Mouse (Mus musculus) mature B cell (primary cell): Measurements from ENCODE around the gene Prl2c5.
"Not testable (repeated sequence)": the region's sequence is repeated elsewhere in the genome, so short reads cannot be mapped to it uniquely, and the experiment has no call there.

Experiments used
- in situ Hi-C: fragments of 300-500 bp; cut with MboI; formaldehyde crosslinking; loops from 2 replicates; pipeline ENCODE4 v1.14.3; 2019

Gene Prl2c5

DNA sequence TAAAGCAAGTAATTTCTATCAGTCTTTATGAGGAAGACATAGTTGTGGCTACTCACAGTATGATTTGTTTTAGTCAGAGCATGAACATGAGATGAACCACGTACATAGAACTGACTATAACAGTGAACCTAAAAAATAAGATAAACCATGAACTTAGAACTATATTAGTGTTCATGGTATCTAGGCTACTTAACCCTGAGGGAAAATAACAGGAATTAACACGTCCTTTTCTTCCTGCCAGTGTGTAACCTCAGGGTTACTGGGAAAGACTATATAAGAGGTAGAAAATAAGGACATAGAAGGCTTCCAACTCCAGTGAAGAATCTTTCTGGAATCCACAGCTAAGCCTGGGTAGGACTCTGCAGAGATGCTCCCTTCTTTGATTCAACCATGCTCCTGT lies at the start of gene Prl2c5:
Prl2c5 (plus strand) TSS at position 301 of the 400 bp plus-strand sequence.
- in situ Hi-C loops = not testable (repeated sequence)

DNA sequence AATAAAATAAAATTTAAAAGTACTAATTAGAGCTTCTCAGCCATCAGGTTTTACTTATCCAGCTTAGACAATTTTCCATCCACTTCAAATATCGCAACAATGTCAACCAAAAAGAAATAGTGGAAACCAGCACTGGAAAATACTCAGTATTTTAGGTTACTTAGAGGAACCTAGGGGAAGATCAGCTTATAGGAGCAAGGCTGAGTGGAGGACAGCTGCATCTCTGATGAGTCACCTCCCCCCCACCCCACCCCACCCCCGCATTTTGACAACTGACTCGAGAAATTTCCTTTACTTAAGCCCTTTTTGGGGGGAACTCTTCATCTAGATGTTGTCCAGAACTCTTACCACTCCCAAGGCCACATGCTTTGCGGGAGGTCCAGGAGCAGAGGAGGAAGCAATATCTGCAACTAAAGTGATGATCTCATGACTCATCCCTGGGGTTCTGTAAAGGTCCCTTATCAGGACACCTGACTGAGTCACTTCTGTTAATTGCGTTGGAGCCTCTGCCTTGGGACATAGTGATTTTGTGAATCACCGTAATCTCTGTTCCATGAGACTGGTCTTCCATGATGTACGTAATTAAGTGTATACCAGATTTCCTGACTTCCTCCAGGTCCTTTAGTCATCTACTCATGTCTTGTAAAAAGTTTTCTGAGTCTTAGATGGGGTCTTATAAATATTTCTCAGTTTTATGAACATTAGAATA lies 19.6 kb upstream of the Prl2c5 start:
- in situ Hi-C loops = not testable (repeated sequence)

DNA sequence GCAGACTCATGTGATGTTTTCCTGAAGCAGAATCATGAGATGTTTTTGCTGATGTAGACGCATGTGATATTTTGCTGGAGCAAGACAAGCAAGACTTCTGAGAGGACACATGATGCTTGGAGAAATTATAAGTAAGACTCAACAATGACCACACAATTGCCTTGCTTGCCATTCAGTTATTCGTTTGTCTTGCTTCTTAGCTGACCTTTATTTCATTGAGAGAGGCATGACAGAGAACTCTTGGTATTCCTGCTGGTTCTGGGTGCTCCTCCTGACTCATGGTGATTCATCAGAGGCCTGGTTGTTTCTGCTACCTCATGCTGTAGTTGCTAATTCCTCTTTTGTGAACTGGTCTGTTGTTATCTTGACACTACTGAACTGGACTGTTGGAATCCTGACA lies 13.9 kb upstream of the Prl2c5 start:
- in situ Hi-C loops = not testable (repeated sequence)

DNA sequence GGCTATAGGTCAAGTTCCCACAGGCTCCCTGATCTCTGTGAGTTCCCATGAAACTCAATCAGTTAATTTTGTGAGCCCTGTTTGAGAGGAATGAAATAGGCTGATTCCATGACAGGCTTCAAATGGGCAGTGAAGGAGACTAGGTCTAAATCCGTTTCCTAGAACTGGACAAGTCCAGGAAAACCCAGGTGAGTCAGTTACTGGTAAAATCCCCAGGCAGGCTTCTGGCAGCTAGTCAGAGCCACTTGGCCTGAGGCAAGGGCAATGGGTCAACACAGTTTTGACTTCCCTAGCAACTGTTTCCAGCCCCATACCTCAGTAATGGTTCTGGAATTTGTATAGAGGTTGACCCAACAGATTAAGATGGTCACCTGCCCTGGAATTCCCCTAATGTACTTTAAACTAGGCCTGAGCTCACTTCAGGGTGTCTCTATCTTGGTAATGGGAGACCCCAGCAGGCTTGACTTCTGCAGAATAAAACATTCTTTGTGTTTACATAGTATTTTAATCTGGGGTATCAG lies 8.8 kb upstream of the Prl2c5 start:
- in situ Hi-C loops = not testable (repeated sequence)

DNA sequence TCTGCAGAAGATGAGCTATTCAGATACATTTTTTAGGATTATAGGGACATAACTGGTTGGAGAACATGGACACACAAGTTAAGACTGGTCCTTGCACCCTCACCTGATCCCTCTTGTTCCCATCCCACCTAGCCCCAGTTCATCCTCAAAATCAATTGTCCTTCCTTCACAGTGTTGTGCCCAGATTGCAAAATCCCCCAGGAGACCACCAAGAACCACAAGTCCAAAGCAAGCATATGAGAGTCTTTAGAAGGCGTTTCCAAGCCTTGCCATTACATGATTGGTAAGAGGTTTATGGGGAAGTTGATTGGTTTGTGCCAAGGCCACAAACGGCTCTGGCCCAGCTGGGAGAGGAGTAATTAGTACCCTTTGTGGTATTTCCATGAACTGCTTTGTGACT lies 6.8 kb upstream of the Prl2c5 start:
- in situ Hi-C loops = not testable (repeated sequence)

DNA sequence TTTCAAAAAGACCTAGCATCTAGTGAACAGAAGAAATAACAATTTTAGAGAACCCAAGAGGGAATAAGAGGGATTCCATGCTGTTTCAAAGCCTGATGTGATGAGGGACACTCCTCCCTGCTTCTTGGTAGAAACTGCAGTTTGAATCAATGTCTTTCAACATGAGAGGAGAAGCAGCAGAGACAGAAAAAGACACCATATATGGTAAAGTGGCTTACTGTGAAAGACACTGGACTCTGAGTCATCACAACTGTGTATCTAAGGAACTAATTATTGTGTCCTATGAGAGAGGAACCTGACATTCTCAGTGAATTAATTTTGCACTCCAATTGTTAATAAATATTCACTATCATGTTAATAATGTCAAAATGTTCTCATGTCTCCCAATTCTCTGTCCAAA lies 28.7 kb downstream of the Prl2c5 start:
- in situ Hi-C loops = not testable (repeated sequence)

DNA sequence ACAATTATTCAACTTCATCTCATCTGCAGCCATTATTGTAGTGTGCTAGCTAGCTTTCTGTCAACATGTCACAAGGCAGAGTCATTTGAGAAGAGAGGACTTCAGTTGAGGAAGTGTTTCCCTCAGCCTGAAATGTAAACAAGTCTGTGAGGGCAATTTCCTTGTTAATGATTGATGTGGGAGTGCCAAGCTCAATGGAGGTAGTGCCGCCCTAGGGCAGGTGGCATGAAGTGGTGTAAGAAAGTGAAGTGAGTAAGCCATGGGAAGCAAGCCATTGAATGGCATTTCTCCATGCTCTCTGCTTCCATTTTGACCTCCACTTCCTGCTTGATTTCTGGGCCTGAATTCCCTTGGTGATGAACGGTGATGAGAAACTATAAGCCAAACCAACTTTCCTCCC lies 33.8 kb downstream of the Prl2c5 start:
- in situ Hi-C loops = not testable (repeated sequence)

DNA sequence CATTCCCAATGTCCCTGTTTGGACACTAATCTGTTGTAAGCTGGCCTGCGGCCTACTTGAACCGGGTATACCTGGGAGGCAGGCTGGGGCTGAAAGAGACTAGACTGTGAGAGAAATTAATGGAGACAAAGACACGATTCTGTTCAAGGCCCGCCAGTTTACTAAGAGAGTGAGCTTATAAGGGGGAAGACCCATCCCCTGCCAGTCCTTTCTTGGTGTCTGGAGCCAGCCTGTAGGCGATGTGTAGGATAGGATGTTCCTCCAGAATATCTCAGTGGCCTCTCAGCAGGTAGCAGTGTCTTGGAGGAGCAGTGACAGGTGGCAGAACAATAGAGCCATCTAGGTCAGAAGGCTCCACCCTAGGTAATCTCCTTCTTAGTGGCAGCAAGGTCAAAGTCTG lies 37.7 kb downstream of the Prl2c5 start:
- in situ Hi-C loops = not testable (repeated sequence)

DNA sequence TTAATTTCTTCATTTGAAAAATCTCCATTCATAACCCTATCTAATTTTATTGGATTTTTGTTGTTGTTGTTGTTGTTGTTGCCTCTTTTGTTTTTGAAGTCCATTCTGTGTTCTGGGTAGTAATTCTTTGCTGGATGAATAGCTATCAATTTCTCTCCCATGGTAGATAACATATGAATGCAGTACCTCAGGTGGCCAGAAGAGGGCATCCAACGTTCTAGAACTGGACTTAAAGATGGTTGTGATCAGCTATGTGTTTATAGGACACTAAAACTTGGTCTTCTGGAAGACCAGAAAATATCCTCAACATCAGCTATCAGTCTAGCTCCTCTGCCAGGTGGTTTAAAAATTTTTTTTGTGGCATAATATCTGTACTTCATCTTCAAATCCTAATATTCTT lies 54.9 kb downstream of the Prl2c5 start:
- in situ Hi-C loops = not testable (repeated sequence)
